Mouse (Mus musculus) yolk sac, embryonic 10.5 days (tissue): Measurements from ENCODE around the gene Mtfp1.
"Not testable (repeated sequence)": the region's sequence is repeated elsewhere in the genome, so short reads cannot be mapped to it uniquely, and the experiment has no call there.

ENCODE experiments used
- DNase-seq: peaks from one replicate; pipeline ENCODE4 v3.0.0-alpha.2; 2017; ENCODE audit warnings: low spot score

Gene Mtfp1

GRCm38 (mm10) chr11:4114541-4114940 lies 19.3 kb upstream of the Mtfp1 start:
- DNase-seq, result not testable (repeated sequence)

- no peak for DNase-seq
These were observed 18.7 kb upstream of the Mtfp1 start for GRCm38 (mm10) chr11:4113970-4114369.

DNA sequence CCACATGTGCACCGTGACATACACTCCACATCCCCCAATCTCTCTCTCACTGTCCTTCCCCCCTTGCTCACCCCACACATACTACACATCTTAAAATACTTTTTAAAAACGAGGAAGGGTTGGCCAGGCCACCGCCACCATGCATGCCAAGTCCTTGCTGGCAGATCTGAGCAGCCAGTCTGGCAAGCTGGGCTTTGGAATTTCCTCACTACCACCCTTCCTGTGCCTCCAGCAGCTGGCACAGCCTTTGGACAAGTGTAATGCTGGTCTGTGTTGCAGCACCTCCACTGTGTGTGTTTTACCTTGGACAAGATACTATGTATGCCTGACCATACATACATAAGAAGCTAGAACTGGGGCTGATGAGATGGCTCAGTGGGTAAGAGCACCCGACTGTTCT lies 18.3 kb upstream of the Mtfp1 start:
- DNase-seq, result no peak

- DNase-seq, result no peak
These were observed 17.6 kb upstream of the Mtfp1 start for GRCm38 (mm10) chr11:4112861-4113260.

- no peak for DNase-seq
These were observed 16.8 kb upstream of the Mtfp1 start for GRCm38 (mm10) chr11:4112033-4112432.

DNA sequence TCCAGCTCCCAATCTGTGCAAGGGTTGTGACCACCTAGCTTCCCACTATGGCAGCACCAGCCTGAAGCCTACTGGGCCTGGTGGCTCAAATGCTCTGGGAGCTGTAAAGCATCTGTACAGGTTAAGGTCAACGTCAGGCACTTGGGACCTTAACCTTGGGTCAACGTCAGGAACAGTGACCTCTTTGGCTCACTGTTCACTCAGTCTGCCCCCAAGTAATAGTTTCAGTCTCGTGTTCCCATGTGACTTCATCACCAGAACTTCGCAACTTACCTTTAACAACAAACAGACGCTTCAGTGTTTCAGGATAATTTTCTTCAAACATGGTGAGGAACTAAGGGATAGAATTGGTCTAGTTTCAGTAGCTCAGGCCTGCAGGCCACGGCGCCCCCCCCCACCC lies 13.4 kb upstream of the Mtfp1 start:
- no peak for DNase-seq

- DNase-seq, result not testable (repeated sequence)
These were observed 12.7 kb upstream of the Mtfp1 start for GRCm38 (mm10) chr11:4107901-4108300.

GRCm38 (mm10) chr11:4105444-4105843 lies 10.2 kb upstream of the Mtfp1 start:
- DNase-seq, result no peak

GRCm38 (mm10) chr11:4104989-4105388 lies 9.7 kb upstream of the Mtfp1 start:
- no peak for DNase-seq

DNA sequence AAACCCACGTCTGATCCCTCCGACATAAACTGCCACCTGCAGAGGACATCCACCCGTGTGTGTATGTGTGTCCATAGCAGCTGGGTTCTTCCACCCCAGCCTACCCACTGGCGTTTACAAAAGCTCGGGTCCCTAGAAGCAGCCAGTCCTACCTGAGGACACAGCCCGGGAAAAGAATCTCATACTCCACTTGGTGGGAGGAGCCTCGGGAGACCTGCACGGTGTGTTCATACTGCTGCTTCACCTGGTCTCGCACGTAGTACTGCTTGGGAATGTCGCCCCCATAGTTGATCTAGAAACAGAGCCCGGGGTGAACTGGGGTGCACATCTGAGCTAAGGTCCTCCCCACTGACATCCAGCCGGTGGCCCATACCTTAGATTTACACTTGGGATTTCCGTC lies 8.3 kb upstream of the Mtfp1 start:
- no peak for DNase-seq

DNA sequence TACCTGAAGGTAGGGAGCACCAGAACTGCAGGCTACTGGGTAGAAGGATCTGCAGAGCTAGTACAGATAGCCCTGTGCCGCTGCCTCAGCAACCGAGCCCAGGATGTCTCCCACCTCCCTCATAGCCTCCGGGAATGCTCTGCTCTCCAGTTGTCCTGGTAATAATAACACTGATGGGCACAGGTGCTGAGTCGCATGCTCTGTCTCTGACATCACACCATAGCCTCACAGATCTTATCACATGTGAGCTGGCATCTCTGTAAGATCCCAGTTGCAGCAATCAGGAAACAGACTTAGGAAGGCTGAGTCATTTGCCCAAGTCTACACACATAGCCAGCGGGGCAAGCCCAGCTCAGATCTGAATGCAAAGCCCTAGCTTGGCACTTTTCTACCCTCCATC lies 6.6 kb upstream of the Mtfp1 start:
- DNase-seq, result no peak

- no peak for DNase-seq
These were observed 4.2 kb upstream of the Mtfp1 start for GRCm38 (mm10) chr11:4099447-4099846.

DNA sequence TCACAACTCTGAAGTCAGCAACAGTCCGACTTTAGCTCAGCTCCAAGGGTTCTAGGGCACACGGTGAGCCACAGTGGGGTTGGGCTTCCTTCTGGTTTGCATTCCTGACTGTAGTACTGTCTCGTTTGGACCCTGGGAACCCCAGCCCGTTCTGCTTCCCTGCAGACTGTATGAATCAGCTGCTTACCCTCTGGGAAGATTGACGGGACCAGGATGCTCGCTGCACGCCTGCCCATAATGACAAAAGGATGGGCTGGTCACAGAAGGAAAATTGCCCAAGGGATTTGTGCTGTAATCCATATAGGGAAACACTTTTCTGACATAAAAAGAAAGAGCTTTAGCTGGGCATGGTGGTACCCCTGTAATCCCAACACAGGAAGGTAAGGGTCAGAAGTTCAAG lies 3.6 kb upstream of the Mtfp1 start:
- no peak for DNase-seq

GRCm38 (mm10) chr11:4098120-4098519 lies 2.9 kb upstream of the Mtfp1 start:
- DNase-seq, result no peak

GRCm38 (mm10) chr11:4097091-4097621 lies 1.9 kb upstream of the Mtfp1 start:
- DNase-seq, result no peak

GRCm38 (mm10) chr11:4096054-4096984 lies 1.1 kb upstream of the Mtfp1 start:
- peak; percentile 97 for DNase-seq

GRCm38 (mm10) chr11:4094378-4095170 lies 671 bp downstream of the Mtfp1 start:
- peak; percentile 87 for DNase-seq

GRCm38 (mm10) chr11:4093459-4094377 lies 1.5 kb downstream of the Mtfp1 start:
- peak; percentile 75 for DNase-seq

DNA sequence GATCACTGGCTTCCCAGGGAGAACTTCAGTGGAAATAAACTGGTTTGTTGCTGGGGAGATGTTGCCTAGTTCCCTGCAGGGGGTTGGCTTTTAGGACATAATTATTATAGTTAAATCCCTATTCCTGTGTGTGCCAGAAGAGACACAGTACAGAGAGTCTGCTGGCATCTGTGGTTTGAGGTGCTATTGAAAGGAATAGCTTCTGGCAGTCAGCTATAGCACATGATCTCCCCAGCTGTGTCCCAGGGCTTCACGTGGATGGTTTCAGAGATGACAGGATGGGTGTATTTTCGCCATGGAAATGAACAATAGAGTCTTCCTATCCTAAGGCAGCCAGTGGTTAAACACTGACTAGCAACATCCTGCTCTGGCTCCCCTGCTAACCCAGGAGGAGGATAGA lies 8.0 kb downstream of the Mtfp1 start:
- no peak for DNase-seq

DNA sequence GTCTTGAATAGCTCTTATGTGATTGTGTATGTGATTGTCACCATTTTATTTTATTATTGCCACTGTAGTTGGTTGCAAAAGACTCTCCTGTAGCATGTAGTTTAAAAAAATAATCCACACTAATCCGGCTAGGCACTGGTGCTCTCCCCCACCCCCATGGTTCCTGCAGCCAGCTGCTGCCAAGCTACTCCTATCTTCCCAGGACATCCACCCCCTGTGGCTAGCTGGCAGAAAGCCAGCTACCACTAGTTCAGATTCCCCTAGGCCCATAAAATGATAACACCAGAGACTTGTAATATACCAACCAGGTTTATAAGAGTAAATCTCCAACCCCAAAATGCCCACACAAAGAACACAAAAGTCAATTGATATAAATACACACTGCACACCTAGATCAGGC lies 9.0 kb downstream of the Mtfp1 start:
- no peak for DNase-seq

DNA sequence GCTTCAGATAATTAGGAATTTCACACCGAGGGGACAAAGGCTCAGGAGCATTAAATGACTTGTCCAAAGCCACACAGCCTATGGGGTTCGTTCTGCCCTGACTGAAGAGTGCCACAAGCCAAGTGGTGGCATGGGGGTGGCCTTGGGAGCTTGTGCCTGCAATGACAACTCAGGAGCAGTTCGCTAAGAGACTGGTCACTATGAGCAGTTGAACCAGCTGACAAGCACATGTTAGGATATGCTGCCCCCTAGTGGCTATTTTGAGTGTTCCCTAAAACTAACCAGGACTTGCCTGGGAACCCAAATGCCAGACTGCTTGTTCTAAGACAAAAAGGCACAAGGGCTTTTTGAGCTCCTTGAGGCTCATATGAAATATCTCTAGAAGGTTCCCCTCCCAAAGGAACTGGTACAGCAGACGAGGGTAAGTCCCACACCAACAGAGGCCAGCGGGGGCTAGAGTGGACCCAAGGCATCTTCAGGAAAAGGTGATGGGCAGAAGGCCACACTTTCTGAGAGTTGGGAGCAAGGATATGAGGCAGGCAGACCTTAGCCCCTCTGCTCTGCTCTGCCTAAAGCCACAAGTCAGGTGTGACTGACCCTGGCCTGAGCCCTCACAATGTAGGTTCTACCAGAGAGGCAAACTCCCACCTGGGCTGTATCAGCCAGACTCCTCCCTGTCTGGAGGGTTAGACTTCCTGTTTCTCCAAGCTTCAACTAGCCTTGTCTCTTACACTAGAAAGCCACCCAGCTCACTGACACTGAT lies 11.7 kb downstream of the Mtfp1 start:
- peak; percentile 78 for DNase-seq
